ENCODE assay signal across 11 mouse cellular contexts in genomic region chr8:72429676-72430075, GRCm38 (mm10). TPM values are rescaled to one million over a fixed set of nuclear protein-coding genes. Genes with fewer than 3 reads are reported as not detected.
DNase-seq lines count a peak whose midpoint lies in the region; TF ChIP-seq lines count a peak whose summit lies in the region.
"Had no signal": no experiment of that assay in that cellular context is flagged by ENCODE, and none has a peak within 500 bp of the region (broad histone marks: within the 10 kb centered on the region; RNA-seq: fewer than 3 reads in every experiment).

No protein-coding gene starts in this region.

- no peak overlapping the region for H3K27ac ChIP-seq in ES-Bruce4 (ENCODE audit: insufficient read depth, low read length)
- H3K27ac ChIP-seq: liver, embryonic 15.5 days; stomach, embryonic 15.5 days had no signal

- TF ChIP-seq CTCF in ES-Bruce4 (IDR thresholded peaks at IDR 0.05; ENCODE audit: low read depth, low read length) = peak; percentile 73
- TF ChIP-seq CTCF in brain, embryonic 14.5 days (IDR thresholded peaks at IDR 0.05; ENCODE audit: borderline replicate concordance, extremely low read depth, insufficient read depth, insufficient read length) = peak; percentile 27; the same call in 1 of the 2 replicates

- H3K9me3 ChIP-seq in ES-Bruce4 (replicated peaks; ENCODE audit: control insufficient read depth, insufficient read depth, low read length, poor library complexity, severe bottlenecking) = no peaks in the 10 kb centered on the region
- H3K9me3 ChIP-seq: liver, embryonic 15.5 days; stomach, embryonic 15.5 days had no signal

- H3K36me3 ChIP-seq in ES-Bruce4 (ENCODE audit: control insufficient read depth, insufficient read depth, low read length, poor library complexity, severe bottlenecking) = no peaks in the 10 kb centered on the region
- H3K36me3 ChIP-seq: liver, embryonic 15.5 days; stomach, embryonic 15.5 days had no signal

- no peaks in the 10 kb centered on the region for H3K4me1 ChIP-seq in ES-Bruce4 (ENCODE audit: control insufficient read depth, insufficient read depth, low read length)
- H3K4me1 ChIP-seq: liver, embryonic 15.5 days; stomach, embryonic 15.5 days had no signal

- TF ChIP-seq POLR2A in ES-Bruce4 (IDR thresholded peaks at IDR 0.05; ENCODE audit: insufficient read depth, low read length) = no peak
- no peak for TF ChIP-seq POLR2A in brain, embryonic 14.5 days (IDR thresholded peaks at IDR 0.05; ENCODE audit: borderline replicate concordance, extremely low read depth, insufficient read depth, insufficient read length, poor library complexity, severe bottlenecking)

- peak; percentile 34 for DNase-seq in kidney, adult 9 months
- DNase-seq in kidney, postnatal 4 days = no peak
- DNase-seq in brain, embryonic 14.5 days (ENCODE audit: low read depth) = no peak
- peak; percentile 27 to 44 for DNase-seq in spleen, postnatal 14 days (ENCODE audit: low spot score in 2 of 2)
- DNase-seq in layer of hippocampus, adult 18-20 months (ENCODE audit: low spot score in 2 of 2) = no peak
- DNase-seq in right cerebral cortex, postnatal 4 days = no peak
- DNase-seq in layer of hippocampus, adult 11-12 months (ENCODE audit: low spot score) = no peak

- H3K27me3 ChIP-seq in ES-Bruce4 (ENCODE audit: control insufficient read depth, insufficient read depth, low read length, poor library complexity, severe bottlenecking) = no peaks in the 10 kb centered on the region
- H3K27me3 ChIP-seq: liver, embryonic 15.5 days; stomach, embryonic 15.5 days had no signal

- no peak overlapping the region for H3K9ac ChIP-seq in ES-Bruce4 (ENCODE audit: low read depth, poor library complexity, severe bottlenecking)
- H3K9ac ChIP-seq: liver, embryonic 15.5 days; stomach, embryonic 15.5 days had no signal

- no peak for TF ChIP-seq EP300 in ES-Bruce4 (IDR thresholded peaks at IDR 0.05; ENCODE audit: insufficient read depth, low read depth, low read length)

- H3K4me3 ChIP-seq in ES-Bruce4 (ENCODE audit: low read depth, low read length) = peak overlapping the region; percentile 15; the same call in 1 of the 2 replicates
- H3K4me3 ChIP-seq: liver, embryonic 15.5 days; myocyte; stomach, embryonic 15.5 days had no signal

RNA-seq across cellular contexts. Expression of gene Eps15l1, which starts 8.4 kb away (rescaled TPM):
- polyA plus RNA-seq in ES-Bruce4 (2011; ENCODE audit: insufficient read depth, insufficient read length, low read depth, missing spikeins) = 89.5 and 90.9 TPM in 2 replicates
- 94.8 and 102 TPM in 2 replicates for polyA plus RNA-seq in brain, embryonic 14.5 days (2012; rRNA removed)
- total RNA-seq in layer of hippocampus, adult 18-20 months (2021) = 10 to 100 TPM; 60.6 to 67.8 TPM

RNA-seq across cellular contexts. Expression of gene Calr3, which starts 14.0 kb away (rescaled TPM):
- 2.9 and 3.3 TPM in 2 replicates for polyA plus RNA-seq in ES-Bruce4 (2011; ENCODE audit: insufficient read depth, insufficient read length, low read depth, missing spikeins)
- 0.42 and 0.43 TPM in 2 replicates for polyA plus RNA-seq in brain, embryonic 14.5 days (2012; rRNA removed)
- total RNA-seq in layer of hippocampus, adult 18-20 months (2021) = 1 to 10 TPM in 1 of 2 experiments, under 1 TPM in 1; 0.84 to 1.5 TPM

RNA-seq across cellular contexts. Expression of gene 1700030K09Rik, which starts 14.0 kb away (rescaled TPM):
- 5.8 and 6.9 TPM in 2 replicates for polyA plus RNA-seq in ES-Bruce4 (2011; ENCODE audit: insufficient read depth, insufficient read length, low read depth, missing spikeins)
- 17.3 and 18.7 TPM in 2 replicates for polyA plus RNA-seq in brain, embryonic 14.5 days (2012; rRNA removed)
- total RNA-seq in layer of hippocampus, adult 18-20 months (2021) = 10 to 100 TPM in 1 of 2 experiments, 1 to 10 TPM in 1; 9.7 to 10.1 TPM

RNA-seq across cellular contexts. Expression of gene Cherp, which starts 45.4 kb away (rescaled TPM):
- 106 TPM in 2 replicates for polyA plus RNA-seq in ES-Bruce4 (2011; ENCODE audit: insufficient read depth, insufficient read length, low read depth, missing spikeins)
- polyA plus RNA-seq in brain, embryonic 14.5 days (2012; rRNA removed) = 68.3 and 85.0 TPM in 2 replicates
- total RNA-seq in layer of hippocampus, adult 18-20 months (2021) = 10 to 100 TPM; 76.7 to 79.4 TPM

Comparison
In these comparisons a context has a peak if more than half of its experiments do, and no peak if none do; other contexts are left out.
1. DNase-seq: peak in kidney, adult 9 months (single experiment) and spleen, postnatal 14 days (2 of 2); none in kidney, postnatal 4 days (0 of 2), brain, embryonic 14.5 days (single experiment), layer of hippocampus, adult 18-20 months (0 of 2), right cerebral cortex, postnatal 4 days (single experiment) and layer of hippocampus, adult 11-12 months (single experiment).